Mouse (Mus musculus) heart, postnatal 0 days (tissue): Measurements from ENCODE around the gene Rab11fip3.

Source experiments
- CTCF ChIP-seq: IDR thresholded peaks from 2 replicates; pipeline ENCODE4 v1.5.1; 2016; ENCODE audit warnings: antibody characterized with exemption, control low read depth, low read depth
- EP300 ChIP-seq: IDR thresholded peaks from 2 replicates; pipeline ENCODE4 v1.6.1; 2016; ENCODE audit warnings: antibody characterized with exemption, low read depth

DNA sequence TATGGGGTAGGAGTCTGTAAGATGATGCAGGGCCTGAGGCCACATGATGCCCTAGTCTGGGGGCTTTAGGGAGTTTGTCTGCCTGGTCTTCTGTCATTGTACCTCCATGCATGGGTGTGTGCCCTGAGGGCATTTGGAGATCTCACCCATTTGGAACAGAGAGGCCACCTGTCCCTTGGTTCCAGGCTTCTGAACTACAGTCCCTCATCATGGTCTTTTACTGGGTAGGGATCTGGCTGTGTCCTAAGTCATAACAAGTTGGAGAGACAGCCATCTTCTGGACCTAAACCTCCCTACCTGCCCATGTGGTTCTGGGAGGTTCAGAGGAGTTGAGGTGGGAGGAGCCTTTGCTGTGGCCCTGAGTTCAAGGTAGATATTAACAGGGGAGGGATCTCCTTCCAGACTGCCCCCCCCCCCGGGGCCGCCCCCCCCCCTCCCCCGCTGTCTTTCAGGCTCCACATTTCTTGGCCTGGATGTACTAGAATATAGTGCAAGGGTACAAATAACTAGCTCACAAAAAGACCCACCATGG is 46.7 kb upstream of the Rab11fip3 start:
- no peak for TF ChIP-seq EP300
- TF ChIP-seq CTCF = no peak
